Mouse (Mus musculus): ENCODE data around the gene Creb3l1. TPM values are rescaled to one million over a fixed set of nuclear protein-coding genes. Genes with fewer than 3 reads are reported as not detected.

Creb3l1 gene
- polyA plus RNA-seq, 1 experiment from 2014 or later, result 2.5 TPM

DNA sequence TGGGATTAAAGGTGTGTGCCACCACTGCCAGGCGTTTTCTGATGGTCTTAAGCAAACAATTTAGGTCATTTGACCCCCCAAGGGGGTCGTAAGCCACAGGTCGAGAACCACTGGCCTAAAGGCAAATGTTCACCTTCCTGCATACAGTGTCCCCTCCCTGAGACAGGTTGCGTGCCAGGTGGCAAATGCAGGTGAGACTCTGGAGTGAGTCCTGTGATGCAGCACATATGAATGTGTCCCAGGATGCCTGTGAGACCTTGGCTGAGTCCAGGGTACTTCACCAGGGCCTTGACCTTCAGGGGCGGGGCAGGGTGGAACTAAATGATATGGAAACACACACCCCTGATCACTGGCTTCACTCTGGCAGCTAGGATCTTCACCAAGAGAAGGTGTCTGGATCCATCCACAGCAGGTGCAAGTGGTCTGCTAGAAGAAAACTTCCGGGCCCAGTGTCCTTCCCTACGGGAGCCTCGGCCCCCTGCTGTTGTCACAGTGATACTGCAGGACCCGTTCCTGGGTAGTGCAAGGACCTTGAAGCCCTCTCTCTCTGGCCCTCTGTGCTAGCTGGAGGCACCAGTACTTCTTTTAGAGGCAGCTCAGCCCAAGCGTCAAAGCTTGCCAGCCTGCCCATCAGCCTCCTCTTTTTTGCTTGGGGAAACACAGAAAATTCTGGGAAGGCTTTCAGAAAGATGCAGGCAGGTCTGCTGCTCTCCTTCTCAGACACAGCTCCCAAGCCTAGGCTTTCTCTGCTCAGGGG is 65.4 kb downstream of the Creb3l1 start:
- no peak overlapping the region; the same call in 1 of the 2 replicates for H3K27ac ChIP-seq
- no peak overlapping the region for H3K9ac ChIP-seq
- no peaks in the 10 kb centered on the region for H3K36me3 ChIP-seq
- no peak overlapping the region for H3K4me2 ChIP-seq (replicated peaks)
- H3K4me1 ChIP-seq, result peaks cover 41% of the 10 kb centered on the region
- ATAC-seq (ENCODE audit: low FRiP score, low read depth), result no peak
- H3K27me3 ChIP-seq (replicated peaks), result no peaks in the 10 kb centered on the region
- H3K4me3 ChIP-seq, result no peak overlapping the region
- H3K9me3 ChIP-seq, result no peaks in the 10 kb centered on the region
- WGBS, result 48% methylated on average over 10 of the region's 10 CpGs

GRCm38 (mm10) chr2:91958049-91958448 is 66.3 kb downstream of the Creb3l1 start:
- H3K9ac ChIP-seq, result no peak overlapping the region
- H3K4me1 ChIP-seq, result peaks cover 43% of the 10 kb centered on the region

GRCm38 (mm10) chr2:91957096-91957495 is 67.2 kb downstream of the Creb3l1 start:
- Histone ChIP-seq H3K4me1 (peaks cover 34% of the 10 kb centered on the region), H3K27ac (no peak overlapping the region), H3K4me3 (no peak overlapping the region), H3K36me3 (no peaks in the 10 kb centered on the region), H3K9ac (no peak overlapping the region), H3K9me3 (no peaks in the 10 kb centered on the region), H3K27me3 (replicated peaks) (no peaks in the 10 kb centered on the region), H3K4me2 (replicated peaks) (peak overlapping the region; percentile 12; the same call in 1 of the 2 replicates)
- WGBS, result 53% methylated on average over 4 of the region's 4 CpGs
- peak; percentile 56; the same call in 1 of the 2 replicates for ATAC-seq (ENCODE audit: low FRiP score, low read depth)

More at GRCm38 (mm10) chr2:91958049-91958448, 66.3 kb downstream of the Creb3l1 start:
- H3K27ac ChIP-seq, result no peak overlapping the region
- no peak overlapping the region for H3K4me2 ChIP-seq (replicated peaks)
- H3K27me3 ChIP-seq (replicated peaks), result no peaks in the 10 kb centered on the region
- no peaks in the 10 kb centered on the region for H3K36me3 ChIP-seq
- 90% methylated on average over 8 of the region's 8 CpGs for WGBS
- no peak for ATAC-seq (ENCODE audit: low FRiP score, low read depth)
- no peak overlapping the region for H3K4me3 ChIP-seq
- no peaks in the 10 kb centered on the region for H3K9me3 ChIP-seq

DNA sequence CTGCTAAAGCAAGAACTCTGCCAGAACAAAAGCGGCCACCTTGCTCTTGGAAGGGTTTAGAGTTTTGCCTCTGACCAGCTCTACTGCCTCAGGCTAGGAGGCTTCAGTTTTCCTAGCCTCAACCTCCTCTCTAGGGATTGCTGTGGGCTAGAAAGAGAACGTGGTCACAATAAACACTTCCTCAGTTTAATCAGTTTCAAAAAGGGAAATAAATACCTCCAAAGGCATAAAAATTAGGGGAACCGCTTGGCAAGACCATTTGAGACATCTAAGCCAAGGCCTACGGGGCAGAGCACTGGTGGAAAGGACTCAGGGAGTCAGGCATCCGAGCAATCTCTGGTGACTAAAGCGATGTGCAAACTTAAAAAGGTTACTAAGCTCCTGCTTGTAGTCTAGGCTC is 68.4 kb downstream of the Creb3l1 start:
- Histone ChIP-seq H3K36me3 (no peaks in the 10 kb centered on the region), H3K9me3 (no peaks in the 10 kb centered on the region), H3K27ac (no peak overlapping the region), H3K4me2 (replicated peaks) (no peak overlapping the region), H3K4me3 (no peak overlapping the region), H3K9ac (no peak overlapping the region), H3K27me3 (replicated peaks) (no peaks in the 10 kb centered on the region), H3K4me1 (peaks cover 28% of the 10 kb centered on the region)
- no peak for ATAC-seq (ENCODE audit: low FRiP score, low read depth)
- WGBS, result 88% methylated on average over 6 of the region's 6 CpGs

- H3K4me3 ChIP-seq, result no peak overlapping the region
- H3K36me3 ChIP-seq, result no peaks in the 10 kb centered on the region
- no peak overlapping the region for H3K9ac ChIP-seq
- 90% methylated on average over 4 of the region's 4 CpGs for WGBS
- H3K9me3 ChIP-seq, result no peaks in the 10 kb centered on the region
- H3K27me3 ChIP-seq (replicated peaks), result no peaks in the 10 kb centered on the region
- ATAC-seq (ENCODE audit: low FRiP score, low read depth), result no peak
- H3K27ac ChIP-seq, result no peak overlapping the region
- peaks cover 33% of the 10 kb centered on the region for H3K4me1 ChIP-seq
- H3K4me2 ChIP-seq (replicated peaks), result no peak overlapping the region
Observed at GRCm38 (mm10) chr2:91955121-91955591, 69.1 kb downstream of the Creb3l1 start.

- 20% methylated on average over 5 of the region's 5 CpGs for WGBS
- Histone ChIP-seq H3K9ac (no peak overlapping the region), H3K4me2 (replicated peaks) (no peak overlapping the region), H3K9me3 (no peaks in the 10 kb centered on the region), H3K4me3 (no peak overlapping the region), H3K27me3 (replicated peaks) (no peaks in the 10 kb centered on the region), H3K4me1 (peaks cover 34% of the 10 kb centered on the region), H3K36me3 (no peaks in the 10 kb centered on the region), H3K27ac (no peak overlapping the region)
- ATAC-seq (ENCODE audit: low FRiP score, low read depth), result no peak
Observed at GRCm38 (mm10) chr2:91953825-91954224, 70.5 kb downstream of the Creb3l1 start.

GRCm38 (mm10) chr2:91950275-91951085 is 73.8 kb downstream of the Creb3l1 start:
- H3K36me3 ChIP-seq, result no peaks in the 10 kb centered on the region
- ATAC-seq (ENCODE audit: low FRiP score, low read depth), result peak; percentile 22; the same call in 1 of the 2 replicates
- no peaks in the 10 kb centered on the region for H3K27me3 ChIP-seq (replicated peaks)
- H3K4me2 ChIP-seq (replicated peaks), result peak overlapping the region; percentile 45
- H3K4me1 ChIP-seq, result peaks cover 56% of the 10 kb centered on the region
- WGBS, result 13% methylated on average over 15 of the region's 15 CpGs
- H3K9ac ChIP-seq, result peak overlapping the region; percentile 46
- no peaks in the 10 kb centered on the region for H3K9me3 ChIP-seq
- H3K27ac ChIP-seq, result peak overlapping the region; percentile 33; the same call in 1 of the 2 replicates
- H3K4me3 ChIP-seq, result no peak overlapping the region

DNA sequence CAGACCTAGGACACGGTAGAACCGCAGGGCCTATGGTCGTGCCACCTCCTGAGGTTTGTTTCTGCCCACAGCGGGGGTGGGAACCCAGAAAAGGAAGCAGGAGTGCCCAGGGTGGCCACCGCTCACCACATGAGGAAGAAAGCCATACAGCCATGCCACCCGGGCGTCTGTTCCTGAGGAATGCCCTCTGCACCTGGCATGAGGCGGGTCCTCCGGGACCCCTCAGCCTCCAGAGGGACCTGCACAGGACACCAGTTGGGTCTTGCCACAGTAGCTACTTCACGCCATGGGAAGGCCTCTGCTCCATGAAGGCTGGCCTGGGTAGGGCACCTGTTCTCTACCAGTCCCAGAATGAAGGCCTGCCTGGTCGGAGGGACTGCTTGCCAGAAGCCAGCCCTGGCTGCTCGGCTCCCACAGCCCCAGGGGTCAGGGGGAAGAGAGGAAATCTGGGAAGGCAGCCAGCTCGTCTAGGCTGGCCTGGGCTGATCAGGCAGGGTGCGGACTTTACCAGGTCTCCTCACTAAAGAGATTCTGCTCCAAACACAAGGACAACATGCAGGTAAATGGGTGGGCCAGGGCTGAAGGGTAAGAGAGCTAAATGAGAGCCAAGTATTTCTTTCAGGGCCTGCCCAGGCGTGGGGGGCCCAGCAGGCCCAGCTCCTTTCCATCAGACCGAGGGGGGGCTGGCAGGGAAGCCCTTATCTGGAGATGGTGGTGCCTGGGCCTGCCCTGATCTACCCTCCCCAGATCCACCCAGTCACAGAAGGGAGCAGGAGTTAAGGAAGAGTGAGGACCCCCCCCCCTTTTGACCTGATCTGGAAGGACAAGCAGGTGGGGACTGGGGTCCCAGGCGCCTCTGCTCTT is 74.7 kb downstream of the Creb3l1 start:
- ATAC-seq (ENCODE audit: low FRiP score, low read depth), result peak; percentile 17; the same call in 1 of the 2 replicates
- peaks cover 61% of the 10 kb centered on the region for H3K4me1 ChIP-seq
- no peaks in the 10 kb centered on the region for H3K9me3 ChIP-seq
- no peaks in the 10 kb centered on the region for H3K27me3 ChIP-seq (replicated peaks)
- peak overlapping the region; percentile 45 for H3K4me2 ChIP-seq (replicated peaks)
- H3K36me3 ChIP-seq, result no peaks in the 10 kb centered on the region
- H3K9ac ChIP-seq, result peak overlapping the region; percentile 46
- WGBS, result 71% methylated on average over 17 of the region's 17 CpGs
- H3K27ac ChIP-seq, result peak overlapping the region; percentile 37; the same call in 1 of the 2 replicates
- no peak overlapping the region for H3K4me3 ChIP-seq

GRCm38 (mm10) chr2:91948792-91949241 is 75.5 kb downstream of the Creb3l1 start:
- H3K27me3 ChIP-seq (replicated peaks), result no peaks in the 10 kb centered on the region
- 78% methylated on average over 3 of the region's 3 CpGs for WGBS

DNA sequence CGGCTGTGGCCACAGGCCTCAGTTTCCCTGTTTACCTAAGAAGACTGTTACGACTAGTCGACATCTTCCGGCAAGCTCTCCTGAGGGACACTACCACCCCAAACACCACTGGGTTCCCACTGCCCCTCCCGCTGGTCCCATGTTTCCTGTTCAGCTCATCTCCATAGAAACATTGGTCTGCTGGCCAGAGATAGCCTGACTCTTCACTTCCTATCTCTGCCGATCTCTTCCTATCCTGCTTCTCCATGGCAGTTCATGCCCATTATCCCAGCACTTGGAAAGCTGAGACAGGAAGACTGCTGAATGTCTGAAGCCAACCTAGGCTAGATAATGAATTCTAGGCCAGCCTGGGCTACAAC is 76.2 kb downstream of the Creb3l1 start:
- 82% methylated on average over 6 of the region's 6 CpGs for WGBS
- Histone ChIP-seq H3K27ac (no peak overlapping the region), H3K9me3 (no peaks in the 10 kb centered on the region), H3K4me2 (replicated peaks) (peak overlapping the region; percentile 7; the same call in 1 of the 2 replicates), H3K4me3 (no peak overlapping the region), H3K27me3 (replicated peaks) (no peaks in the 10 kb centered on the region), H3K4me1 (peaks cover 59% of the 10 kb centered on the region), H3K36me3 (no peaks in the 10 kb centered on the region), H3K9ac (peak overlapping the region; percentile 3; the same call in 1 of the 2 replicates)
- no peak for ATAC-seq (ENCODE audit: low FRiP score, low read depth)

More at GRCm38 (mm10) chr2:91948792-91949241, 75.5 kb downstream of the Creb3l1 start:
- H3K9ac ChIP-seq, result no peak overlapping the region
- no peak overlapping the region for H3K4me3 ChIP-seq
- no peaks in the 10 kb centered on the region for H3K9me3 ChIP-seq
- no peak overlapping the region for H3K27ac ChIP-seq
- H3K4me1 ChIP-seq, result peaks cover 60% of the 10 kb centered on the region
- no peak for ATAC-seq (ENCODE audit: low FRiP score, low read depth)
- H3K4me2 ChIP-seq (replicated peaks), result peak overlapping the region; percentile 45; the same call in 1 of the 2 replicates
- no peaks in the 10 kb centered on the region for H3K36me3 ChIP-seq

DNA sequence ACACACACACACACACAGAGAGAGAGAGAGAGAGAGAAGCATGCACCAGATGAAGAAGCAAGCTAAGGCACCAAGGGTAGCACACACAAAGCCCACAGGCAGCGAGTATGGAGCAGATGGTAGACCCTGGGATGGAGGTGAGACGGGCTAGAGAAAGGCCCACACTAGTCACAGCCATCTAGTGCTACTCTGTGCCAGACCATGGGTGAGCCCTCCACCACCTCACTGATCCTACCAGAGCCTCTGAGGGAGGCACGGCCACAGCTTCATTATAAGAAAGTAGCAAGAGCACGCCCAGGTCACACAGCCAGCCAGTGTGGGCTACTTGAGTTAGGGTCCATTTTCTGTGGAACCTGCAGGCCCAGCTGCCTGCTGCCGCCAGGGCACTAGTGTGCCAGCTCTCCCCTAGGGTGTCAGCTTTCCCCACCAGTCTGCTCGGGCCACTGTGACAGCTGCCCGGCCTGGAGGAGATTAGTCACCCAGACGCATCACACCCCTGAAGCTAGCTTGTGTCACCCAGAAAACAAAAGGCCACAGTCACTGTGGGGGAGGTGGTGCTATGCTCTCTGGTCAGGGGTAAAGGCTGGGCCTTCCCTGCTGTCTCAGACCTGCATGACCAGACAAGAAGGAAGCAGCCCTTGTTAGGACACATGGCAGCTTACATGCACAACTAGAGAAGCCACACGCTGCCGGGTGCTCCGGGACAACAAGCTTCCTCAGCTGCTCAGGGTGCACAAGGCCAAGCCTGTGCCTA is 76.7 kb downstream of the Creb3l1 start:
- no peaks in the 10 kb centered on the region for H3K27me3 ChIP-seq (replicated peaks)
- H3K9ac ChIP-seq, result peak overlapping the region; percentile 3; the same call in 1 of the 2 replicates
- H3K4me3 ChIP-seq, result no peak overlapping the region
- H3K36me3 ChIP-seq, result no peaks in the 10 kb centered on the region
- peak overlapping the region; percentile 7; the same call in 1 of the 2 replicates for H3K4me2 ChIP-seq (replicated peaks)
- H3K4me1 ChIP-seq, result peaks cover 59% of the 10 kb centered on the region
- 53% methylated on average over 11 of the region's 11 CpGs for WGBS
- no peak for ATAC-seq (ENCODE audit: low FRiP score, low read depth)
- no peaks in the 10 kb centered on the region for H3K9me3 ChIP-seq
- H3K27ac ChIP-seq, result 0 out of 2 replicates have a peak overlapping the region, but pooled peaks have one; percentile 8
